Mouse (Mus musculus) erythroid progenitor cell, adult 5-6 weeks (primary cell): ENCODE data around the gene Cenpq. TPM values are rescaled to one million over a fixed set of nuclear protein-coding genes. Genes with fewer than 3 reads are reported as not detected.

ENCODE experiments used
- ATAC-seq: replicated peaks from 2 replicates; pipeline ENCODE4 v1.8.0; 2016; ENCODE audit warnings: moderate number of reproducible peaks, mild to moderate bottlenecking, moderate TSS enrichment, inconsistent platforms; ENCODE audit not compliant: poor library complexity, low FRiP score, severe bottlenecking
- total RNA-seq, 2 experiments: library from RNA; stranded (forward) in 1 of 2; stranded (reverse) in 1 of 2; fragments of 150-400 nt in 1 of 2; fragments of 186-747, 209-891 nt in 1 of 2; gene quantifications; 2 replicates each; pipeline versions ENCODE4 v1.2.3 to v1.2.4; 2015 to 2017; ENCODE audit warnings: low replicate concordance in 2 of 2

Gene Cenpq
- total RNA-seq, 2 experiments from 2014 or later: 60.8 to 69.2 TPM

DNA sequence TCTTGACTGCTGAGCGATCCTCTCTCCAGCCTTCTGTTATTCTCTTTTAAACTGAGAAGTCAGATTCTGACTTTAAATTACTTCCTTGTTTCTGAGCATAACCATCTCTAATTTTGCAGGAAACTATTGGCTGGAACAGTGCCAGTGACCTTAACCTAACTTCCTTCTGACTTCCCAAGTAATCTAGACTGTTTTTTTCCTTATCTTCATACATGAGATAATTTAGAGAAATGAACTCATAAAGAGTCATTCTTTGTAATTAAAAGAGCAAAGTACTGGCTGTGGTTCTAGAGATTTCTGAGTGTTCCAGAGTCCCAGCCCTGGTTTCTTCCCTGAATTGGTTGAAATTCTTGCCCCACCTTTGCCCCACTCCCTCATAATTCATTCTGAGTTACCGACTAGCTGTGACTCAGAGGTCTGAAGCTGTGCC lies 61.2 kb downstream of the Cenpq start:
- no peak for ATAC-seq

Other genes with a start within 250 kb of the Cenpq start
- gene Esp1, start 207.9 kb downstream of the Cenpq start, total RNA-seq (2015; ENCODE audit: low replicate concordance): not detected in 2 replicates
- gene Esp1, start 207.9 kb downstream of the Cenpq start, total RNA-seq (2017; ENCODE audit: low replicate concordance): not detected in 2 replicates
- gene Crisp2, start 128.0 kb downstream of the Cenpq start, total RNA-seq (2015; ENCODE audit: low replicate concordance): 1.3 TPM in 1 of 2 replicates, not detected in the other
- gene Crisp2, start 128.0 kb downstream of the Cenpq start, total RNA-seq (2017; ENCODE audit: low replicate concordance): not detected in 2 replicates
- 908 and 1,028 TPM in 2 replicates for gene Rhag, start 123.9 kb downstream of the Cenpq start, total RNA-seq (2015; ENCODE audit: low replicate concordance)
- 496 and 547 TPM in 2 replicates for gene Rhag, start 123.9 kb downstream of the Cenpq start, total RNA-seq (2017; ENCODE audit: low replicate concordance)
- not detected in 2 replicates for gene 9130008F23Rik, start 54.5 kb downstream of the Cenpq start, total RNA-seq (2015; ENCODE audit: low replicate concordance)
- not detected in 2 replicates for gene 9130008F23Rik, start 54.5 kb downstream of the Cenpq start, total RNA-seq (2017; ENCODE audit: low replicate concordance)
- gene Glyatl3, start 20.7 kb downstream of the Cenpq start, total RNA-seq (2015; ENCODE audit: low replicate concordance): not detected in 2 replicates
- not detected in 2 replicates for gene Glyatl3, start 20.7 kb downstream of the Cenpq start, total RNA-seq (2017; ENCODE audit: low replicate concordance)
- gene Mut, start 362 bp downstream of the Cenpq start, total RNA-seq (2015; ENCODE audit: low replicate concordance): 6.3 and 9.0 TPM in 2 replicates
- 11.3 and 11.4 TPM in 2 replicates for gene Mut, start 362 bp downstream of the Cenpq start, total RNA-seq (2017; ENCODE audit: low replicate concordance)